Mouse (Mus musculus): ENCODE measurements around the gene S100a3.

DNA sequence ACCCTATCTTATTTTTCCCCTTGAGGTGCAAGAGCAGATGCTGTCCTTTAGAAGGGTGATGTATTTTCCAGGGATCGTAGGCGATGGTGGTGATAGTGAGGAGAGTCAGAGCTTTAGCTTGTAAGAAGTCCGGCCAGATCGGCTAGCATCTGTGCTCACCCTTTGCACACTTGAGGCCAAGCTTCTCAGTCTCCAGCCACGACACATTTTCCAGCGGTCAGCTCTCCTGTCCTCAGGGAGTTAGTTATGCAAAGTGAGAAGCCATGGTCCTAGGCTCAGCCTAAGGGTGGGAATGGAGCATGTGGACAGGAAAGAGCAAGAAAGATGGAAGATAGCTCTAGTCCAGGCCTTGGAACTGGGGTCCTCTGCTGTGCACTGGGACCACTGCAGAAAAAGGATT is 36.4 kb downstream of the S100a3 start:
- TF ChIP-seq TBP (conservative IDR thresholded peaks at IDR 0.05; ENCODE audit: low read depth, low read length) (no peak), EP300 (IDR thresholded peaks at IDR 0.05; ENCODE audit: low read length) (no peak), POLR2A (IDR thresholded peaks at IDR 0.05; ENCODE audit: low read depth, low read length) (no peak), ZMIZ1 (IDR thresholded peaks at IDR 0.05; ENCODE audit: low read depth, low read length) (no peak), CHD1 (IDR thresholded peaks at IDR 0.05; ENCODE audit: low read depth, low read length) (no peak), CTCF (conservative IDR thresholded peaks at IDR 0.05 in 1 of 2, IDR thresholded peaks at IDR 0.05 in 1 of 2; ENCODE audit: low read depth in 2 of 2, low read length in 2 of 2) (no peak), POLR2AphosphoS2 (IDR thresholded peaks at IDR 0.05; ENCODE audit: low read depth, low read length) (no peak), ZKSCAN1 (IDR thresholded peaks at IDR 0.05; ENCODE audit: borderline replicate concordance, low read depth, low read length) (no peak), RCOR1 (conservative IDR thresholded peaks at IDR 0.05; ENCODE audit: low read depth, low read length) (no peak), MAFK (IDR thresholded peaks at IDR 0.05; ENCODE audit: insufficient replicate concordance, low read length) (no peak), IRF4 (IDR thresholded peaks at IDR 0.05; ENCODE audit: low read depth, low read length) (no peak), MAX (IDR thresholded peaks at IDR 0.05; ENCODE audit: low read length) (no peak), NRF1 (IDR thresholded peaks at IDR 0.05; ENCODE audit: low read depth, low read length) (no peak)
